Mouse (Mus musculus) splenic B cell, adult 2 months (primary cell): Measurements from ENCODE around the gene Dusp28.

ENCODE experiments used
- DNase-seq: peaks from one replicate; pipeline ENCODE4 v3.0.0-alpha.2; 2011; ENCODE audit warnings: low read depth, low spot score
- H3K27me3 ChIP-seq: 2 replicates; pipeline ENCODE4 v1.6.1; 2012; ENCODE audit warnings: mild to moderate bottlenecking, low read length, moderate library complexity, mixed read lengths; ENCODE audit not compliant: control insufficient read depth, poor library complexity, insufficient read depth, severe bottlenecking
- H3K36me3 ChIP-seq: 2 replicates; pipeline ENCODE4 v1.6.1; 2012; ENCODE audit warnings: mild to moderate bottlenecking, low read length, moderate library complexity, mixed read lengths; ENCODE audit not compliant: control insufficient read depth, poor library complexity, insufficient read depth, severe bottlenecking

The Dusp28 gene

GRCm38 (mm10) chr1:92906779-92907631, at the start of gene Dusp28:
Gene Dusp28, plus strand, starts transcription at chr1:92906981.
- no peaks in the 10 kb centered on the region for H3K27me3 ChIP-seq
- DNase-seq = peak; percentile 89
- no peaks in the 10 kb centered on the region for H3K36me3 ChIP-seq

GRCm38 (mm10) chr1:92861503-92861902, 45.3 kb upstream of the Dusp28 start:
- DNase-seq = no peak
- no peaks in the 10 kb centered on the region for H3K36me3 ChIP-seq
- no peaks in the 10 kb centered on the region for H3K27me3 ChIP-seq

GRCm38 (mm10) chr1:92863268-92863667, 43.5 kb upstream of the Dusp28 start:
- DNase-seq = no peak
- Histone ChIP-seq H3K27me3 (no peaks in the 10 kb centered on the region), H3K36me3 (no peaks in the 10 kb centered on the region)

- no peak for DNase-seq
- H3K27me3 ChIP-seq = no peaks in the 10 kb centered on the region
- H3K36me3 ChIP-seq = no peaks in the 10 kb centered on the region
Observed at GRCm38 (mm10) chr1:92866170-92866569, 40.6 kb upstream of the Dusp28 start.

GRCm38 (mm10) chr1:92869985-92870384, 36.8 kb upstream of the Dusp28 start:
- no peaks in the 10 kb centered on the region for H3K27me3 ChIP-seq
- no peak for DNase-seq
- H3K36me3 ChIP-seq = no peaks in the 10 kb centered on the region

- H3K36me3 ChIP-seq = no peaks in the 10 kb centered on the region
- DNase-seq = no peak
- no peaks in the 10 kb centered on the region for H3K27me3 ChIP-seq
Observed at GRCm38 (mm10) chr1:92872666-92873065, 34.1 kb upstream of the Dusp28 start.

GRCm38 (mm10) chr1:92874011-92874410, 32.8 kb upstream of the Dusp28 start:
- no peaks in the 10 kb centered on the region for H3K27me3 ChIP-seq
- H3K36me3 ChIP-seq = no peaks in the 10 kb centered on the region
- no peak for DNase-seq

- Histone ChIP-seq H3K36me3 (no peaks in the 10 kb centered on the region), H3K27me3 (no peaks in the 10 kb centered on the region)
- DNase-seq = no peak
Observed at GRCm38 (mm10) chr1:92875360-92876111, 31.2 kb upstream of the Dusp28 start.

GRCm38 (mm10) chr1:92877431-92877978, 29.3 kb upstream of the Dusp28 start:
- Histone ChIP-seq H3K36me3 (no peaks in the 10 kb centered on the region), H3K27me3 (no peaks in the 10 kb centered on the region)
- DNase-seq = no peak

GRCm38 (mm10) chr1:92878066-92878741, 28.6 kb upstream of the Dusp28 start:
- H3K27me3 ChIP-seq = no peaks in the 10 kb centered on the region
- no peak for DNase-seq
- no peaks in the 10 kb centered on the region for H3K36me3 ChIP-seq

GRCm38 (mm10) chr1:92879266-92879665, 27.5 kb upstream of the Dusp28 start:
- no peaks in the 10 kb centered on the region for H3K36me3 ChIP-seq
- no peak for DNase-seq
- H3K27me3 ChIP-seq = no peaks in the 10 kb centered on the region

- no peaks in the 10 kb centered on the region for H3K27me3 ChIP-seq
- no peaks in the 10 kb centered on the region for H3K36me3 ChIP-seq
- DNase-seq = no peak
Observed at GRCm38 (mm10) chr1:92880101-92880500, 26.7 kb upstream of the Dusp28 start.

GRCm38 (mm10) chr1:92881982-92882381, 24.8 kb upstream of the Dusp28 start:
- H3K27me3 ChIP-seq = no peaks in the 10 kb centered on the region
- no peaks in the 10 kb centered on the region for H3K36me3 ChIP-seq
- no peak for DNase-seq

GRCm38 (mm10) chr1:92888901-92889655, 17.7 kb upstream of the Dusp28 start:
- Histone ChIP-seq H3K27me3 (no peaks in the 10 kb centered on the region), H3K36me3 (no peaks in the 10 kb centered on the region)
- no peak for DNase-seq
